Mouse (Mus musculus): ENCODE results near the gene Naa15. TPM values are rescaled to one million over a fixed set of nuclear protein-coding genes. Genes with fewer than 3 reads are reported as not detected.
"Not testable (repeated sequence)": the region's sequence is repeated elsewhere in the genome, so short reads cannot be mapped to it uniquely, and the experiment has no call there.

Naa15 gene
- total RNA-seq, 2 experiments from 2014 or later, result 55.0 to 58.1 TPM

DNA sequence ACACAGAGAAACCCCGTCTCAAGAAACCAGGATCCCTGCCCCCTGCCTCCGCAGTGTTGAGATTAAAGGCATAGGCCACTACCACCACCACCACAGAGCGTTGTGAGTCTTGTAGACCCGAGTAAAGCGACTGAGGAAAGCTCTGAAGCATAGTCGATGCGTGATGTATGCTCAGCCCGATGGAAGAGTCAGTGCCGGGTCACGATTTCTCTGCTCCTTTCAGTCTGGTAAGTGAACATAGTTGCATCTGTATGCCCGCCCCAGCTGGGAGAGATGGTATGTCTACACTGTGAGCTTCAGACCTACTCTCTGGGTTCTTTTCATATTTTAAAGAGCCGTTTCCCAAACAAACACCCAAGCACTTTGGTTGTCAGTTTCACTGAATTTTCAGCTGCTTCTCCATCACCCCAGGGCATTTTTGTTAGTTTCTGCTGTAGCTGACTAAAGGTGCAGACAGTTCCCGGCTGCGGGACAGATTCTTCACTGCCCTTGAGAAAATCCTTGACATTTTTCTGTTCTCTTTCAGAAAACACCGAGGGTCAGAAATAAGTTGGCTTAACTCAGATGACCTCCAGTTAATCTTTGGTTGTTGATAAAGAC, 17.1 kb upstream of the Naa15 start:
- DNase-seq (ENCODE audit: low spot score in 2 of 2), result no peak
- TF ChIP-seq CTCF (conservative IDR thresholded peaks at IDR 0.05), result no peak
- Histone ChIP-seq H3K27ac (no peak overlapping the region), H3K4me3 (no peak overlapping the region)

DNA sequence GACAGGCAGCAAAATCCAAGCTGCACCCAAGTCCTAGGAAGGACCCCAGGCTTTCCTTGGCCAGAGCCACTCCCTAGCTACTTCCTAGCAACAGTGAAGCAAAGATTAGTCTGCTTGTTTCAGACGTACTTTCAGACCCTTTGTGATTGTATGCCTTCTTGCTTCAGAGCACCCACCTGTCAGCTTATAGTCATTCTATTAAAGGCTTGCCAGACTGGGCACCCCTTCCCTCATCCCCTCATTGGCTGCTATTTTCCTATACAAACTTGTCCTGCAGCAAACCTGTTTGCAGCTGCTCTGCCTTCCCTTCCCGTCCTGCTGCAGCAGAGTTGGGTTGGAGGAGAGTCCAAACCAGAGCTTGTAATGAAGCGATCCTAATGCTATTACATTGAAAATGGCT, 16.3 kb upstream of the Naa15 start:
- DNase-seq (ENCODE audit: low spot score in 2 of 2), result no peak
- Histone ChIP-seq H3K4me3 (no peak overlapping the region), H3K27ac (no peak overlapping the region)
- no peak for TF ChIP-seq CTCF (conservative IDR thresholded peaks at IDR 0.05)

DNA sequence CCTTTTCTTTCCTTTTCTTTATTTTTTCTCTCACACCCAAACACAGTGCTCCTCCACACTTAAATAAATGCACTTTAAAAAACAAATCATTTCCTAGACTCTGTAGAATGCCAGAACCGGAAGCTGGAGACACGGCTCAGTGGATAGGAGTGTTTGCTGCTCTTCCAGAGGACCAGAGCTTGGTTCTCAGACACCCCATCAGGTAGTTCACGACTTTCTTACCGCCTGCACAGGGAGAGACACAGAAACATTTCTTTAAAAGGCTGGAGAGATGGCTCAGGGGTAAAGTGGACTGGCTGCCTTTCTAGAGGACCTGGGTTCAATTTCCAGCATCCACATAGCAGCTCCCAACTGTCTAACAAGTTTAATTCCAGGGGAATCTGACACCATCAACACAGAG, 15.4 kb upstream of the Naa15 start:
- no peak for DNase-seq (ENCODE audit: low spot score in 2 of 2)
- H3K27ac ChIP-seq, result no peak overlapping the region
- TF ChIP-seq CTCF (conservative IDR thresholded peaks at IDR 0.05), result no peak
- no peak overlapping the region for H3K4me3 ChIP-seq

DNA sequence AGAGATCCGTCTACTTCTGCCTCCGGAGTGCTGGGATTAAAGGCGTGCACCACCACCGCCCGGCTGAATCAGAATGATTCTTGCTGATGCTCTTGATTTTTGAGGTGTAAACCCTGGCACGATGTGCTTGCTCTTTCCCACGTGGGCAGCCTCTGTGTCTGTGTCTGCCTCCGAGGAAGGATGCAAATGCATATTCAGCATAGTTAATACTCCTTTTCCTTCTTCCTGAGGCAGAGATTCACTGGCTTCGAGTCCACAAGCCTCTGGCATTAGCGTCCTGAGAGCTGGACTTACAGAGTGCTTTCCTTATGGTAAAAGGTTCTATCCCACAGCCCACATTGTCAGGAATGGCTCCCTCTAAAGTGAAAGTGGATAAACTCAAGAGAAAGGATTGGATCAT, 14.3 kb upstream of the Naa15 start:
- Histone ChIP-seq H3K27ac (no peak overlapping the region), H3K4me3 (no peak overlapping the region)
- no peak for DNase-seq (ENCODE audit: low spot score in 2 of 2)
- no peak for TF ChIP-seq CTCF (conservative IDR thresholded peaks at IDR 0.05)

DNA sequence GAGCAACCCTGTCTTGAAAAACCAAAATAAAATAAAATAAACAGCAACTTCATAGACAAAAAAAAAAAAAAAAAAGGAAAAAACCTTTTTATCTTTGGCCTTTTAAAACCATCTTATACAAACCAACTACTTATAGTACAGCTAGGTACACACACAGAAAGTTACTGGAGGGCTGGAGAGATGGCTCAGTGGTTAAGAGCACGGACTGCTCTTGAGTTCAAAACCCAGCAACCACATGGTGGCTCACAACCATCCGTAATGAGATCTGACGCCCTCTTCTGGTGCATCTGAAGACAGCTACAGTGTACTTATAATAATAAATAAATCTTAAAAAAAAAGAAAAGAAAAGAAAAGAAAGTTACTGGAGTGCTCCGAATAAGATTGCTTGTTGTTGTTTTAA, 12.9 kb upstream of the Naa15 start:
- H3K4me3 ChIP-seq; DNase-seq (ENCODE audit: low spot score in 2 of 2); H3K27ac ChIP-seq: not testable (repeated sequence)
- TF ChIP-seq CTCF (conservative IDR thresholded peaks at IDR 0.05), result peak; percentile 52

DNA sequence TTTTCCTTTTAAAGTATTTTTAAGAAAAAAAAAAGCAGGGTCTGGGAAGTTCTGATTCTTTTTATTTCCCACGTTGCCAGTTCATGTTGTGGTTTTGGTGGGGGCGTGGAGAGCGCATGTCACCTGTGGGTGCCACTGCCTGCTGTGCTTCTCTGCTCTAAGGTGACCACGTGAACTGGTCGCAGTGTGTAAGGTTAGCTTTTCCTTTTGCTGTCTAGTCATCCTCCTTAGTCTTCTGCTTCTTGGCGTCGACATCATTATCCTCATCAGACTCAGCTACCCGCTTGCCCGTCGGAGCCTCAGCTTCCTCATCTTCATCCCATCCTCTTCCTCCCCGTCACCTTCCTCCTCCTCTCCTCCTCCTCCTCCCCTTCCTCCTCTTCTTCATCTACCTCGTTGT, 12.3 kb upstream of the Naa15 start:
- Histone ChIP-seq H3K4me3 (no peak overlapping the region), H3K27ac (no peak overlapping the region)
- DNase-seq (ENCODE audit: low spot score in 2 of 2), result no peak

DNA sequence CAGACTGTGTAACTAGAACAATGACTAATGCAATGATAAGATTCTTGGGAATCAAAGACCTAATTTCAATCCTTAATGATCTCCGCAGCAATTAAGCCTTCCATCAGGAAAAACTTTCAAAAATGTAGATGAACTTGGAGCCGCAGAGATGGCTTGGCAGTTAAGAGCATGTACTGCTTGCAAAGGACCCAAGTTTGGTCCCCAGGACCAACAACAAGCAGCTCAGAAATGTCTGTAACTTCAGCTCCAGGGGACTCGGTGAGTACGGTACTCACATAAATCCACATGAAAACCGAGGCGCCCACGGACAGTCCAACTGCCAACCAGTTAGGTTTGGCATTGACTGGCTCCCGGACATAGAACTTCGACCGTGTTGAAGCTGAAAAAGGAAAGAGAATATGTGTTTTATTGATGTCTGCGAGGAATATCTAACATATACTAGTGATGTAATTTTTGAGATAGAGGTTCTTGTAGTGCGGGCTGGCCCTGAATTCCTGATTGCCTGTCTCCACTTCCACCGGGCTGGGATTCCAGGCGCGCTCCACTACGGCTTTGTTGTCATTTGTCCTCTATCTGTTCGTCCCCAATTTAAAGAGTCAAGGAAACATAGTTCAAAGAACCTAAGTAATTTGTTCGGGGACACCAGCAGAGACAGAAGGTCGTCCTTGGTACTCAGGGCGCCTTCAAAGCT, 6.9 kb upstream of the Naa15 start:
- no peak for TF ChIP-seq CTCF (conservative IDR thresholded peaks at IDR 0.05)
- Histone ChIP-seq H3K4me3 (peak overlapping the region; percentile 91), H3K27ac (peak overlapping the region; percentile 99)
- no peak for DNase-seq (ENCODE audit: low spot score in 2 of 2)

More for the DNA sequence above, 12.3 kb upstream of the Naa15 start:
- no peak for TF ChIP-seq CTCF (conservative IDR thresholded peaks at IDR 0.05)

DNA sequence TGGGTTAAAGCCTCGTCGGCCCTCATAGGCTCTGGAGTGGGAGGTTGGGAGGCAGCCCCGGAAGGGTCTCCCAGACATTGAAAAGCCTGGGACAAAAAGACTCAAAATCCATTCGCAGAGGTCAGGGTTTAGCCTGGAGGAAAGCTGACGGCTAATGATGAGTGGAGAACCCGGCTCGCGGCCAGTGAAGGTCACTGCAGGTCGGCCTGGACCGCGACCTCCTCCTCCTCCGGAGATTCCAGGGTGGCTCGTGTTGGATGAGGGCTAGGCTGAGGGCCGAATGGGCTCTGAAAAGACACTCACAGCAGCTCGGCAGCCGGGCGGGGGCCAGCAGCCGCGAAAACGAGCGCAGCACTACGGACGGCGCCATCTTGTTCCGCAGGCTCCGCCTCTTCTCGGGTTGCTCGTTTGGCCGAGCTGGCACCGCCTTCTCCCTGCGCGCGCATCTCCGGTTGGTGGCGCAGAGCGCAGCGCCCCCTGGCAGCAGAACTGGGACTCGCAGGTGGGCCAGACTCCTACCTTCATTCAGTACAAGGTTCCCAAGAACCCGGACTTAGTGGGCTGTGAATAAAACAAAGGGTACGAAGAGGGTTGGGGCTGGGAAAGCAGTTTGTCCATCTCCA, 6.3 kb upstream of the Naa15 start, which contains the start of gene Ndufc1:
Ndufc1 (minus strand) TSS at position 428 of the 623 bp plus-strand sequence.
- peak; percentile 93 to 99 for DNase-seq (ENCODE audit: low spot score in 2 of 2)
- Histone ChIP-seq H3K4me3 (peak within 1 kb of the TSS; percentile 91), H3K27ac (peak within 1 kb of the TSS; percentile 99)

DNA sequence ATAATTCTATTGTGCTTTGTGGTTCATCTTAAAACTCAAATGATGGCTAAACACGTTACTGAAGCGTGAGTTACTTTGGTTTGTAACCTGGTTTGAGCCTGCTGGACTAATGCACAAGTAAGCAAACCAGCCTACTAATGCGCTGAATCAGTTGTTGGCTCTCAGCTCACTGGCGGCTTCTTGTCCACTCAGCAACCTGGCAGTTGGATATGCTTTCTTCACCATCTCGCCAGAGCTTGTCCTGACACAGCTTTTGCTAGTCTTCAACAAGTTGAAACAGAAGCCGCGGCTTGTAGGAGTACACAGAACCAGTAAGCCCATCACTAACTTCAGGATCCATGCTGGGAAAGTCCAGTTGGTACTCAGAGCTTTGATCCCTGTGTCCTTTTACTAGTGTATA, 2.5 kb upstream of the Naa15 start:
- TF ChIP-seq CTCF (conservative IDR thresholded peaks at IDR 0.05), result no peak
- no peak for DNase-seq (ENCODE audit: low spot score in 2 of 2)
- Histone ChIP-seq H3K4me3 (no peak overlapping the region), H3K27ac (no peak overlapping the region)

More for the DNA sequence above, 6.3 kb upstream of the Naa15 start, which contains the start of gene Ndufc1:
- TF ChIP-seq CTCF (conservative IDR thresholded peaks at IDR 0.05), result peak; percentile 100

DNA sequence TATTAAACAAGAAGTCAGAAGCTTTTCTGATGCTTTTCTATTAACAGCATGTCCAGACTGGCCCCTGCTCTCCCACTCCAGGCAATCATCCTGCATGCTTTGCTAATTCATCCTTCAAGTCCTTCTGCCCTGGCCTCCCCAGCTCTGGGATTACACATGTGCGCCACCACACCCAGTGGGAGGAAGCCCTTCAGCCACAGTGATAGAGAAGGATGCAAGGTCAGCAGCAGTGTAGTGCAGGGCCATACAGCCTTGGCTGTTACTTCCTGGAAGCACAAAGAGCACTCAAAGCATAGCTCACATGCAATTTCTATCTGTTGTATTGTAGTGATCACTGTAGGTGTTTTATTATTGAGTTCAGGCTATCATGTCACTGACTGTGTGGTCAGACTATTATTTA, 1.7 kb upstream of the Naa15 start:
- no peak for DNase-seq (ENCODE audit: low spot score in 2 of 2)
- TF ChIP-seq CTCF (conservative IDR thresholded peaks at IDR 0.05), result no peak
- Histone ChIP-seq H3K27ac (no peak overlapping the region), H3K4me3 (no peak overlapping the region)

DNA sequence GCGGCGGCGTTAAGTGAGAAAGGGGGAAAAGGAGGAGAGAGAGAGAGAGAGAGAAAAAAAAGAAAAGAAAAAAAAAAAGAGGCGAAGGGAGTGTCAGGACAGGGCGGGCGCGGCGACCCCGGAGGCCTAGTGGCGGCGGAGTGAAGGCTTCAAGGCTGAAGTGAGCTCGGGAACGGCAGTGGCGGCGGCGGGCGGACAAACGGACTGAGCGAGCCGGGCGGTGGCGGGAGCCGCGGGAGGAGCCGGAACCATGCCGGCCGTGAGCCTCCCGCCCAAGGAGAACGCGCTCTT, 1.1 kb downstream of the Naa15 start:
- TF ChIP-seq CTCF (conservative IDR thresholded peaks at IDR 0.05), result 0 out of 2 replicates have a peak, but pooled peaks have one; percentile 18
- peak overlapping the region; percentile 92 for H3K4me3 ChIP-seq
- DNase-seq (ENCODE audit: low spot score in 2 of 2), result peak in 1 of 2 experiments; percentile 11
- peak overlapping the region; percentile 91 for H3K27ac ChIP-seq

DNA sequence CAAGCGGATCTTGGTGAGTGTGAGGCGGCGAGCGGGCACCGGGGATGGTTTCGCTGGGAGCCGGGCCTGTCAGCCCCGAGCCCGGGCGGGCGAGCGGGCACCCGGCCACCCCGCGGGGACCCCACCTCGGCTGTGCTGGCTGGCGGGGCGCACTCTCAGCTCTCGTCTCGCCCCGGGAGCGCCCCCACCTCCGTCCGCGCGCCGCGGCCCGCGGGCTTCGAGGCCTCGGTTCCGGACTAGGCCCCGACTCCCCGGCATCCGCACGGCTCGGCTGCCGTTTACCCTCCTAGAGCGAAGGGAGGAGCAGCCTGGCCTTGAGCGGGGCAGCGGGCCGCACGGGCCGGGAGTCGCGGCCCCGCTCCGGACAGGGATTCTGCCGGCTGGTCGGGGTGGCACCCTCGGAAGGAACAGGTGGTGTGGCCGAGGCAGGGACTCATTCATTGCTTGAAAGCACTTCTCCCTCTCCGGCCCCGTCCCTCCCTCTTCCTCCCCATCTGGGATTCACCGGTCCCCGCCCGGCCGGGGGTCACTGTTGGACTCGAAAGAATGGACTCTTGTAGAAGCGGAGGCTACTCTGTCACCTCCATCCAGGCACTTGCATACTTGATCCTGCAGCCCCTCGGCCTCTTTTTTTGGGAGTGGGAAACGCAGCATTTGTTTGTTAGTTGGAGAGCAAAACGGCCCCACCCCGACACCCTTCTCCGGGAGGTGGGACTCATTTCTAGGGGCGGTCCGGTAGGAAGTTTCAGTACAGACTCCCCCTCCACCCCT, 1.6 kb downstream of the Naa15 start:
- no peak for TF ChIP-seq CTCF (conservative IDR thresholded peaks at IDR 0.05)
- peak in 1 of 2 experiments; percentile 18 for DNase-seq (ENCODE audit: low spot score in 2 of 2)

DNA sequence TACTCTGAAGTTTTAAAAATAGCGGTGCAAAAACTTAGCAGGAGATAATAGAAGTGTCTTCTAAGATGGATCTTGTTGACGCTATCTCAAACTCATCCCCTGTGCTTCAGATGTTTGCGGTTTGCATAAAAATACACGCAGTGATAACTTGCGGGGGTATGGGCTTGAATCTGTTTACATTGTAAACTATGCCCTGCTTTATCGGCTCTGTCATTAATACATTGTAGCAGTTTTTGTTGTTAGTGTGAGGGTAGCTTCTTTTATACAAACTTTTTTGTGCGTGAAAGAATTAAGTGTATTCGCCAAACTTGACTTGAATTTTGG, 2.1 kb downstream of the Naa15 start:
- TF ChIP-seq CTCF (conservative IDR thresholded peaks at IDR 0.05), result no peak
- DNase-seq (ENCODE audit: low spot score in 2 of 2), result no peak
- H3K4me3 ChIP-seq, result peak overlapping the region; percentile 92
- H3K27ac ChIP-seq, result no peak overlapping the region; the same call in 1 of the 2 replicates

More for the DNA sequence above, 1.6 kb downstream of the Naa15 start:
- Histone ChIP-seq H3K4me3 (peak overlapping the region; percentile 92), H3K27ac (peak overlapping the region; percentile 91)

Measured in layer of hippocampus, adult 2 months (tissue).